Mouse (Mus musculus) forebrain, embryonic 15.5 days (tissue): ENCODE results near the gene Il10rb. TPM values are rescaled to one million over a fixed set of nuclear protein-coding genes. Genes with fewer than 3 reads are reported as not detected.

Experiments used
- ATAC-seq: fragments of 200-750 bp; cut with Nextera tagmentation; replicated peaks from 2 replicates; pipeline ENCODE4 v1.8.0; 2017; ENCODE audit warnings: mild to moderate bottlenecking, moderate TSS enrichment, moderate library complexity
- H3K27ac ChIP-seq: fragments of 300-500 bp; sonication (generic); replicated peaks from 2 replicates; pipeline ENCODE4 v1.5.1; 2015; ENCODE audit warnings: mild to moderate bottlenecking, inconsistent platforms
- H3K27me3 ChIP-seq: fragments of 300-500 bp; sonication (generic); 2 replicates; pipeline ENCODE4 v1.6.1; 2015; ENCODE audit warnings: inconsistent platforms
- H3K36me3 ChIP-seq: fragments of 300-500 bp; sonication (generic); 2 replicates; pipeline ENCODE4 v1.6.1; 2015; ENCODE audit warnings: mild to moderate bottlenecking, inconsistent platforms
- H3K4me1 ChIP-seq: fragments of 300-500 bp; sonication (generic); 2 replicates; pipeline ENCODE4 v1.6.1; 2015; ENCODE audit warnings: inconsistent platforms
- H3K4me2 ChIP-seq: fragments of 300-500 bp; sonication (generic); replicated peaks from 2 replicates; pipeline ENCODE4 v1.6.1; 2015; ENCODE audit warnings: mild to moderate bottlenecking, inconsistent platforms
- H3K4me3 ChIP-seq: fragments of 300-500 bp; sonication (generic); 2 replicates; pipeline ENCODE4 v1.5.1; 2015; ENCODE audit warnings: mild to moderate bottlenecking, inconsistent platforms
- H3K9ac ChIP-seq: fragments of 300-500 bp; sonication (generic); replicated peaks from 2 replicates; pipeline ENCODE4 v1.6.1; 2015; ENCODE audit warnings: mild to moderate bottlenecking, inconsistent platforms
- H3K9me3 ChIP-seq: fragments of 300-500 bp; sonication (generic); 2 replicates; pipeline ENCODE4 v1.6.1; 2016; ENCODE audit warnings: inconsistent platforms
- WGBS: fragments of 180-500 bp; shearing (Covaris S2); methylation state at CpG from one replicate; pipeline ENCODE4 v1.1.7; 2015; ENCODE audit warnings: mixed read lengths; 5-methylcytosine and 5-hydroxymethylcytosine counted together
- polyA plus RNA-seq: library from polyadenylated mRNA; unstranded; fragments of >200 nt; fragmentation: Nextera tagmentation; extraction: Ambion mirVana; gene quantifications from 2 replicates; pipeline ENCODE4 v1.2.1, GENCODE M21; 2015

Gene Il10rb
- polyA plus RNA-seq, 1 experiment from 2014 or later = 7.7 TPM

DNA sequence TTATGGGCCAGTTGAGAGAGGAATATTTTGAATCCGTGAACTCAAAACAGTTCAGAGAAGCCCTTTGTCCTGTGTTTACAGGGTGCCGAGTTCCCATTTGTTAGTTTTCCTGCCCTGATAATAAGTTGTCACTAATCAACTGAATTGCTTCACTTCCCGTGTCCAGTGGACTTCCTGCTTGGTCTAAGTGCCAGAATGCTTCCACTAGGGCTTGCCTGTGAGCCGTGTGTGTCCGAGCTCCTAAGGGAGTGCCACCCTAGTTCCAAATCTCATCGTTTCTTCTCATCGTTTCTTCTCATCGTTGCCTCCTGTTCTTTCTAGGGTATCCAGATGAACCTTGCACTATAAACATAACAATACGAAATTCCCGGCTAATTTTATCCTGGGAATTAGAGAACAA lies 20.3 kb upstream of the Il10rb start:
- H3K27me3 ChIP-seq = no peaks in the 10 kb centered on the region
- no peak overlapping the region for H3K4me2 ChIP-seq
- H3K36me3 ChIP-seq = peaks cover 34% of the 10 kb centered on the region
- H3K27ac ChIP-seq = no peak overlapping the region
- H3K4me1 ChIP-seq = no peaks in the 10 kb centered on the region
- H3K4me3 ChIP-seq = no peak overlapping the region
- WGBS = 47% methylated on average over 10 of the region's 10 CpGs
- ATAC-seq = no peak
- H3K9ac ChIP-seq = no peak overlapping the region
- H3K9me3 ChIP-seq = no peaks in the 10 kb centered on the region

DNA sequence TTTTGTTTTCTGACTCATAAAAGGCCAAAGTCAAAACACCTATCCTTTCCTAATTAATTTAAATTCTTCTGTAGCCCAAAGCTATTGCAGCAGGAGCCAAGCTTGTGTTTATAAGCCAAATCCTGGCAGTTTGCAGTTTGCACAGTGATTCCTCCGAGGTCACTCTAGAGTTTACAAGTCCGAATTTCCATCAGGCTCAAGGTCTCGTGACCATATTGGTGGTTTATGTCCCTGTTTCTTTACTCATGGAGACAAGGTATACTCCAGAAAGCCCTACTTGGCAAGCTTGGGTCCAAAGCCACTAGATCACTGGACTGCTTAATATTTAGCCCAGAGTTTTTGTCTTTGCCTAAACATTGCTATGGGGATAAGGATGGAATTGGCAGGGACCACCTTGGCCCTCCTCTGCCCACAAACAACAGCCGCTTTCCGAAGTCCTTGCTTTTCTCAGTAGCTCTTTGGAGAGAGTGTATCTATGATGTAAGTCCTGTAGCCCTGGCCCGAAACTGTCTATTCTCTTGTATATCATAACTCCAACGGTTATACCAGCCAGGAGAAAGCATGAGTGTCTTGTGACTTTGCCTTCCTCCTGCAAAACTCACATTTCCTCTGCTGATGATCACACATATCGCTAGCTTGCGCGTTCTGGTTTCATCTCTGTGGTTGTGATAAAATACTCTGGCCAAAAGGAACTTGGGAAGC lies 19.4 kb upstream of the Il10rb start:
- H3K27ac ChIP-seq = no peak overlapping the region
- 89% methylated on average over 10 of the region's 10 CpGs for WGBS

DNA sequence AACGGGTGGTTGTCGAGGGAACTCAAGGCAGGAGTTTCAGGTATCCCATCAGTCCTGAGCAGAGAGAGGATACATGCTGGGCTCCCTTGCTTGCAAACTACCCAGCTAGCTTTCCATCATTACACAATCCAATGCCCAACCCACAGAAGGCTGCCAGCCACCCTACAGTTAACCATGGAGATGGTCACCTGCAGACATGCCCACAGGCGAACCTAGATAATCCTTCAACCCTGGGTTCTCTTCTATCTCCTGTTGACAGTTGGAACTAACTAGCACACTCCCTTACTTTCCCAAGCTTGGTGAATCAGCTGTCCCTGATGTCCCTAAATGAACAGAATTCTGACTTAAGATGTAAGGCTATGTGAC lies 18.9 kb upstream of the Il10rb start:
- Histone ChIP-seq H3K36me3 (peaks cover 33% of the 10 kb centered on the region), H3K4me3 (no peak overlapping the region), H3K27ac (no peak overlapping the region), H3K9me3 (no peaks in the 10 kb centered on the region), H3K9ac (no peak overlapping the region), H3K4me1 (no peaks in the 10 kb centered on the region), H3K27me3 (no peaks in the 10 kb centered on the region), H3K4me2 (no peak overlapping the region)
- WGBS = 87% methylated on average over 3 of the region's 3 CpGs
- ATAC-seq = no peak

More for the DNA sequence above, 19.4 kb upstream of the Il10rb start:
- no peak overlapping the region for H3K4me3 ChIP-seq
- H3K4me2 ChIP-seq = no peak overlapping the region
- H3K4me1 ChIP-seq = no peaks in the 10 kb centered on the region
- H3K27me3 ChIP-seq = no peaks in the 10 kb centered on the region
- H3K9me3 ChIP-seq = no peaks in the 10 kb centered on the region
- no peak for ATAC-seq
- H3K36me3 ChIP-seq = peaks cover 34% of the 10 kb centered on the region
- no peak overlapping the region for H3K9ac ChIP-seq

DNA sequence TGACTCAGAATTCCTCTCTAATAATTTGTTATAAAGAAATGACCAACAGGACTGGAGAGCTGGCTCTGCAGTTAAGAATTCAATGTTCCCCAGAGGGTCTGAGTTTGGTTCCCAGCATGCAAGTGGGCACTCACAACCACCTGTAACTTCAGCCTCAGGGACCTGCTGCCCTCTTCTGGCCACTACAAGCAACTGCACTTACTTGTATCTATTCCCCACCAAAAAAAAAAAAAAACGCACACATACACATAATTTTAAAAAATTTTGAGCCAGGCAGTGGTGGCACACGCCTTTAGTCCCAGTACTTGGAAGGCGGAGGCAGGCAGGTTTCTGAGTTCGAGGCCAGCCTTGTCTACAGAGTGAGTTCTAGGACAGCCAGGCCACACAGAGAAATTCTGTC lies 15.9 kb upstream of the Il10rb start:
- H3K36me3 ChIP-seq = peaks cover 47% of the 10 kb centered on the region
- no peak for ATAC-seq
- no peak overlapping the region for H3K27ac ChIP-seq
- no peaks in the 10 kb centered on the region for H3K9me3 ChIP-seq
- no peaks in the 10 kb centered on the region for H3K4me1 ChIP-seq
- H3K9ac ChIP-seq = no peak overlapping the region
- H3K27me3 ChIP-seq = no peaks in the 10 kb centered on the region
- H3K4me2 ChIP-seq = no peak overlapping the region
- no peak overlapping the region for H3K4me3 ChIP-seq
- WGBS = 91% methylated on average over 4 of the region's 4 CpGs

DNA sequence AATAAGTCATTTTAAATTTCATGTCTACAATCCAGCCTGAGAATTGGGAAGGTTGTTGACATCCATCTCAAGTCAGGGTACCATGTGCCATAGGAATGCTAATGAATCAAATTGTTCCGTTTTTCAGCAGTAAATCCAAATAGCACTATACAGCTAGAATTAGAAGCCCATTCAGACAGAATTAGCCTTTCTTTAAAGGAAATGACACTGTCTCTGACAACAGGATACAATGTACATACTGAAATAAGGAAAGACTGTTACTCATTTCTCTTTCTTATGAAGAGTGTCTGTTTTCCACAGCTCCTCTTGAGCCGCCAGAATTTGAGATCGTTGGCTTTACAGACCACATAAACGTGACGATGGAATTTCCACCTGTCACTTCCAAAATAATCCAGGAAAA lies 14.5 kb upstream of the Il10rb start, which contains the start of gene Gm21970:
Gene Gm21970, plus strand, starts transcription at position 301 of the 400 bp plus-strand sequence.
- H3K36me3 ChIP-seq = peaks cover 47% of the 10 kb centered on the region
- no peak within 1 kb of the TSS for H3K27ac ChIP-seq

DNA sequence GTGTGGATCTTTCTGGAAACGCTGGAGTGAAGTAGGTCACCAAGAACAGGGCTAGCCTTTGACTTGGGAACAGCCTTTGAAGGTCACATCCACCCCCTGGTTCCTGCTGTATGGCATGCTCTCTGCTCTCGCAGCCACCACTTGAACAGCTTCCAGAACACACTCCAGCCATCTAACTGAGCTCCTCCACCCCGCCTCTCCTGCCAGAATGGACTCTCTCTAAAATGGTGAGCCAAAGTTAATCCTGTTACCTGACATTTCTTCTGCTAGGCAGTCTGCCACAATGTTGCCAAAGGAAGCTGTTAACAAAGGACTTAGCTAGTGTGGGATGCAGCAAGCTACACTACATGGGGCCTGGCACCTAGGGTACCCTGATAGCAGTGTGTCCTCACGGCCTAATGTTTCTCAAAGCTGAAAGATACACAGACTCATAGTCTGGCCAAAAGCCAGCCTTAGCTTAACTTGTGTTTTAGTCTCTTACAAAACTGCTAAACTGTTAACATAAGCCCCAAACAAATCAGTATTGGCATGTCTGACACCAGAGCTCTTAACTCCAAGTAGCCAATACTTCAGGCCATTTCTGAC lies 11.0 kb upstream of the Il10rb start:
- Histone ChIP-seq H3K4me3 (no peak overlapping the region), H3K36me3 (peaks cover 29% of the 10 kb centered on the region)

More for the DNA sequence above, 14.5 kb upstream of the Il10rb start, which contains the start of gene Gm21970:
- 72% methylated on average over 5 of the region's 5 CpGs for WGBS
- H3K4me2 ChIP-seq = no peak within 1 kb of the TSS
- H3K4me1 ChIP-seq = no peaks in the 10 kb centered on the region
- no peak within 1 kb of the TSS for H3K4me3 ChIP-seq
- no peak within 1 kb of the TSS for H3K9ac ChIP-seq
- no peak for ATAC-seq
- H3K9me3 ChIP-seq = no peaks in the 10 kb centered on the region
- H3K27me3 ChIP-seq = no peaks in the 10 kb centered on the region

DNA sequence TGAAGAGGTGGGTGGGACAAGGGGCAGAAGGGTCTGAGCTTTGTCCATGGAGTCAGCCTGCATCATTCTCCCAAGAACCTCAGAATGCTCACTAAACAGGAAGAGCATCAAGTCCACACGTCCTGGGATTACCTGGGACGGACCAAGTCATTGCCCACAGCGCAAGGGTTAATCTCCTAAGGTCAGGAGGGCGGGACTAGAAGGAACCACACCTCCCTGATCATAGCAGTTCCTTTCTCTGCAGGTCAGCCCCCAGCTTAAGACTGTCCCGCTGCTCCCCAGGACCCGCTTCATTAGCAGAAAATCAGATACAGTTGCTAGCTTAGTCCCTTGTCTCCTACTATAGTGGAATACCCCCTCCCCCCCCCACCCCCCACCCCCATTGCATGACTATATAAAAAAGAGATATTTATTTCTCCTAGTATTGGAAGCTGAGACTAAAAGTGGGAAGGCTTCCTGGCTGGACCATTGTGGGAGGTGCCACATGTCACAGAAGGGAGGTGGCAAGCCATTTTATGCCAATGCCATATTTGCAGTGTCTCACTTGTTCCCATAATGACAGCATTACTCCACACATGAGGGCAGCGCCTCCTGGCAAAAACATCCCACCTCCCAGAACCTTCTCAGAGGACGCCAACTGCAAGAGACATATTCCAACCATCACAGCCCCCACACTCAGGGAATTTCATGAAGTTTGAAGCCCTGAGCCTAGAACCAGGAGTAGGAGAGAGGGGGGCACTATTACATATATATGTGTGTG lies 10.2 kb upstream of the Il10rb start:
- H3K36me3 ChIP-seq = peaks cover 26% of the 10 kb centered on the region
- H3K9ac ChIP-seq = no peak overlapping the region
- no peak overlapping the region for H3K4me3 ChIP-seq
- H3K27me3 ChIP-seq = no peaks in the 10 kb centered on the region
- H3K9me3 ChIP-seq = no peaks in the 10 kb centered on the region
- ATAC-seq = no peak
- no peaks in the 10 kb centered on the region for H3K4me1 ChIP-seq
- 51% methylated on average over 8 of the region's 8 CpGs for WGBS
- no peak overlapping the region for H3K27ac ChIP-seq
- H3K4me2 ChIP-seq = no peak overlapping the region

More for the DNA sequence above, 11.0 kb upstream of the Il10rb start:
- H3K9me3 ChIP-seq = no peaks in the 10 kb centered on the region
- no peak overlapping the region for H3K4me2 ChIP-seq
- no peaks in the 10 kb centered on the region for H3K27me3 ChIP-seq
- WGBS = 67% methylated on average over 4 of the region's 4 CpGs
- H3K4me1 ChIP-seq = no peaks in the 10 kb centered on the region
- no peak overlapping the region for H3K27ac ChIP-seq
- no peak for ATAC-seq
- no peak overlapping the region for H3K9ac ChIP-seq

DNA sequence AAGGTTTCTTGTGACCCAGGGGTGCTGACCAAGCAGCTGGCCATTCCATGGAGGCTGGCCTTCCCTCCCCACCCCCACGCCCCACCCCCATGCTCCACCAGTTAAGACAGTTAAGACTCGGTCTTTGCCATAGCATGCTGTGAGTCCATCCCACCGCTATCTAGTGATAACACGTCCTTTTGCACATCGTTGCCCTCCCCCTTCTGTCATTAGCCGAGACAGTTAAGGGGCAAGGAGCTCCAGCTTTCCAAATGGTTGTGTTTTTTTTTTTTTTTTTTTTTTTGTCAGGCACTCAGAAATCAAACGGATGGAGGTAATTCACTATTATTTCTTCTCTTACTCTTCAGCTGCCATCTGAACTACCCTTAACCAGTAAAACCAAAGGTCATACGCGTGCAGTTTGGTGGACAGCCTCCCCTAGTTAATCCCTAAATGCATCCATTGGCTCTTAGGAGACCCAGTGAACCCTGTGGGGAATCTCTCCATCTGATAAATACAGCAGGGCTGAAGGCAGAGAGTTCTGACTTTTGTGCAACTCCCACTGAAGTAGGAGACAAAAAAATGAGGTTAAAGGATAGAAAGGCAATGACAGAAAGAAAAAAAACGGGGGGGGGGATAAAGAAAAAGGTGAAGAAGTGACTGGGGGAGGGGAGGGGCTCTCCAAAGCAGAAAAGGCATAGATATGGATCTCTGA lies 9.0 kb upstream of the Il10rb start:
- Histone ChIP-seq H3K9me3 (no peaks in the 10 kb centered on the region), H3K4me1 (no peaks in the 10 kb centered on the region), H3K4me3 (no peak overlapping the region), H3K27ac (no peak overlapping the region), H3K4me2 (no peak overlapping the region), H3K9ac (no peak overlapping the region), H3K36me3 (peaks cover 23% of the 10 kb centered on the region), H3K27me3 (no peaks in the 10 kb centered on the region)
- WGBS = 81% methylated on average over 10 of the region's 10 CpGs
- no peak for ATAC-seq

DNA sequence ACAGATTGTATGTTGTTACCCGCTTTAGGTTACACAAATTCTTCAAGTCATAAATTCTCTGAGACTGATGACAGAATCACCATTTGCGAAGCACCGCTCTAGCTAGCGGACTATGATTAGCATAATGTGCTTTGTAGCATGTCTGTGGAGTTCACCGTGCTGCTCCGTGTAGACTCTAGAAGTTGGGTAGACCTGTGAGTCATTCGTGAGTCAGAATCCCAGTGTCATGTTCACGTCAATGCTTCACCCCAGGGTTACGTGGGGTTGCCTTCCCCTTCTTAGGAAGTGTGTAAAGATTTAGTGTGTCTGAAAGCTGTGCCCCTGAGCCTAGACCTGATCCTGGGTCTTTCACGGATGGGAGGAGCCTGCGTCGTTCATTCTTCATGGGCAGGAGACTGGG lies 7.9 kb upstream of the Il10rb start:
- H3K27ac ChIP-seq = no peak overlapping the region
- no peaks in the 10 kb centered on the region for H3K9me3 ChIP-seq
- no peak for ATAC-seq
- no peaks in the 10 kb centered on the region for H3K4me1 ChIP-seq
- H3K9ac ChIP-seq = no peak overlapping the region
- WGBS = 91% methylated on average over 12 of the region's 12 CpGs
- peaks cover 14% of the 10 kb centered on the region for H3K36me3 ChIP-seq
- no peaks in the 10 kb centered on the region for H3K27me3 ChIP-seq
- no peak overlapping the region for H3K4me3 ChIP-seq
- H3K4me2 ChIP-seq = no peak overlapping the region

DNA sequence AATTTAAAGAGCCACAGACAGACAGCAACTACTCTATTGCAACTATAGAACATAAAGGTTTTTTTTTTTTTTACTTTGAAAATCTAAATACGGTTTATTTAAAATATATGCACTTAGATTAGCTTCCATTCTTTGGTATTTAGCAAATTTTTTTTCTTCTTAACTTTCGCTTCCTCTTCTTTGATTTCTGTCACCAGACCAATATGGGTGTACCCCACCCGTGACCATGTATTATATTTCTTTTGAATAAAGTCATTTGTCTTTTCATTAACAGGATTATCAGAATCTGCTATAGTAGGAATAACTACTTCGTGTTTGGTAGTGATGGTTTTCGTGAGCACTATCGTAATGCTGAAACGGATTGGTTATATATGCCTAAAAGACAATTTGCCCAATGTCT lies 7.0 kb upstream of the Il10rb start:
- ATAC-seq = no peak
- Histone ChIP-seq H3K4me2 (no peak overlapping the region), H3K27me3 (no peaks in the 10 kb centered on the region), H3K27ac (no peak overlapping the region), H3K4me1 (no peaks in the 10 kb centered on the region), H3K36me3 (peaks cover 8% of the 10 kb centered on the region), H3K9ac (no peak overlapping the region), H3K4me3 (no peak overlapping the region), H3K9me3 (no peaks in the 10 kb centered on the region)
- 93% methylated on average over 7 of the region's 7 CpGs for WGBS

DNA sequence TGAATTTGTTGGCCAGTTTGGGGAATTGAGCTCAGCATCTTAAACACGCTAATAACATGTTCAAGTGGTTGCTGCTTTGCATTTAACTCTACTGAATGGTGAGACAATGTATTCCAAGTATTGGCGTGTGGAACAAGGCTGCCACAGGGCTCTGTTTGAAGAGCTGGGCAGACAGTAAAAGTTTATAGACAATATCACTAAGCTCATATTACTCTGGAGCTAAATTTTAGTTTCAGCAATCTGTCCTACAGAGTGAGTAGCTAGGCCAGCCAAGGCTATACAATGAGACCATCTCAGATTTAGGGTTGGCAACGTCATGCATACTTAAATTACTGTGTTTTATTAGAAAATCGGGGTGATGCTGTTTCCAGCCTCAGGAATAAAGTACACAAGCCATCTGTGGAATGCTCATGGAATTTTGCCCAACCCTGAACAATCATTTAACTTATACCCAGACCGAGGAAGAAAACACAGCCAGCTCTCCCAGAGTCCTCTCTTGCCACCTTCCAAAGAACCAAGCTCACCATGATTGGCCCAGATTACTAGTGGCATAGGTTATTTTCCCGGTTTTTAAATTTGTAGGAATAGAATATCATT lies 4.3 kb upstream of the Il10rb start:
- no peak for ATAC-seq
- peaks cover 7% of the 10 kb centered on the region for H3K4me1 ChIP-seq
- H3K27me3 ChIP-seq = no peaks in the 10 kb centered on the region
- no peak overlapping the region for H3K4me3 ChIP-seq
- H3K9me3 ChIP-seq = no peaks in the 10 kb centered on the region
- peaks cover 2% of the 10 kb centered on the region; the same call in 1 of the 2 replicates for H3K36me3 ChIP-seq
- no peak overlapping the region for H3K9ac ChIP-seq
- no peak overlapping the region for H3K4me2 ChIP-seq
- WGBS = 75% methylated on average over 6 of the region's 6 CpGs
- H3K27ac ChIP-seq = no peak overlapping the region
